Mouse (Mus musculus) kidney, postnatal 25 days (tissue): Measurements from ENCODE around the gene Ola1.
A peak's percentile ranks its signal among the peaks of the same experiment; 100 is the strongest.

Source experiments
- DNase-seq, 2 experiments: peaks; one replicate each; pipeline ENCODE4 v3.0.0; 2021; ENCODE audit warnings: mixed read lengths in 2 of 2

The Ola1 gene

DNA sequence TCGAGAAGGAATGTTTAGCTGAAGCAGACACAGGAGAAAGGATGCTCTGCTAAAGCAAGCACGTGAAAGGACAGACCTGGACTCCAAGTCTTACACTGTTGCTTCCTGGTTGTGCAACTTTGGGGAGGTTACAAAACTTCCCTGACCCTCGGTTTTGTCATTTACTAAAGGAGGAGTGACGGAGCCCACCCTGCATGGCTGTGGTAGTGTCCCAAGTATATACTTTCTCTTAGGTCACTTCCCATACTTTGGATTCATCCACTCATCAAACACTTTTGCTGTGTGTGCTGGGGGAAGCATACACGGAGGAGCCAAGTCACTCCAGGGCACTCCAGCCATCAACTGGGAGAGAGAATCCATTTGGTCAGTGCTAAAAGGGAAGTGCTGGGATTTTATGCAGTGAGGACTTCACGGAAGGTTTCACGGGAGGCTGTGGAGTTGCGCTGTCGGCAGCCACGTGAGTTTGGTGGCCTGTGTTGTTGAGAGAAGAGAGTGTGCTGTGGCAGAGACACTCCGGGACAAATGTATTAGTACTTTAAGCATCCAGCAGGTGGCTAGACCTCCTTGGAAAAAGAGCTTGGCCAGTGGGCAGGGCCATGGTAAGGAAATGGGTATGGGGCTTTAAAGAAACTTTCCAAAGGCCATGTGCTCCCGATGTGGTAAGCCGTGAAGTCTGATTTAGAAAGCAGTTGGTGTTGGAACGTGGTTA, 154.7 kb downstream of the Ola1 start:
- no peak for DNase-seq

DNA sequence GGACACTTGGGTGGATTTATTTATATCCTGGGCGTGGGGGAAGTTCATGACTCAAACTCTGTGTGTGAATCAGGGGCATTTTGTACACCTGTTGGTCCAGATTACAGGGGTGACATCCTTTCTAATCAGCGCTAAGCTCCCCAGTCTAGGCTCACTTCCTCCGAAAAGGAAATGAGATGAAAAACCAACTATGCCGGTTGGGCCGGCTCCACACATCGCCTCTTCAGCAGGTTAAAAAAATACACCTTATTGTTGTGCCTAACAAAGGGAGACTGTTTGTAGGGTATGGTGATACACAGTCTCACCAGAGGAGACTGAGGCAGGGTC, 158.5 kb downstream of the Ola1 start:
- DNase-seq: no peak

DNA sequence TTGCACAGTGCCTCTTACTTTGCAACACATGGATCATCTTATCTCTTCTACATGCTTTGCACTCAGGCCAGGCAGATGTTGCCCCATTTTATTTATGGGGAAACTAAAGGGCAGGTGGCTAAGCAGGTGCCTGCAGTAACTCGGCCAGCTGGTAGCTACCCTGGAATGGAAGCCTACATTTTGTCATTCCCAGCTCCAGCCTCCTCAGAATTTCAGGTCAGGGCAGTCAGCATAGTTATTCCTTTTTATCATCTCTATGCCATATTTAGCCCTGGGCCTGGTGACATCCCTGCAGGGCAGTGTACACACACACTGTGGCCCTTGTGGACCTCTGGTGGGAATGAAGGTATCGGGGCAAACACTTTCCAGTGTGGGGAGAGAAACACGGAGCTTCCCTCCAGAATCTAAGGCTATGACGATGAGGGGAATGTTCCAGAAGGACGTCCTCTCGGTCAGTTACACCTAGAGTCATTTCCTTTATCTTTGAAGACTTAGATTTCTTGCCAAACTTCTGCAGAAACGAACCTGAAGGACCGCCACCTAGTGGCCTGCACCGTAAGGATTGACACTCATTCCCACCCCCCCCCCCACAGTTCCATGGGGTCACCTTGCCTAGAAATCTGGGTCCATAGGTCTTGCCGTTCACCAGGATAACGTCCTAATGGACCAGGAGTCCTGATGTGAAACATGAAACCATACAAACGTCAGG, 159.0 kb downstream of the Ola1 start:
- peak; percentile 55 to 67 for DNase-seq

DNA sequence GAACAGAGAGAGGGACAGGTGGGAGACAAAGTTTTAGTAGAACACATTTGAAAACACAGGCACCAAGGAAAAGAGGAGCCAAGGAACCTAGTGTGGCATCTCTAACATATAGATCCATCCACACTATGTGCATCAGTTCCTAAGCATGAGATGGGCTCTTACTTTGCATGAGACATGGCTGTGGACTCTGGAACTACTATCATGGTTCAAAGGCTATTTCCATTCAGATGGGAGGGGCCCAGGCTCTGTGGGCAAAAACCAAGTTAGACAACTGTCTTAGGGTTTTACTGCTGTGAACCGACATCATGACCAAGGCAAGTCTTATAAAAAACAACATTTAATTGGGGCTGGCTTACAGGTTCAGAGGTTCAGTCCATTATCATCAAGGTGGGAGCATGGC, 160.4 kb downstream of the Ola1 start:
- no peak for DNase-seq

DNA sequence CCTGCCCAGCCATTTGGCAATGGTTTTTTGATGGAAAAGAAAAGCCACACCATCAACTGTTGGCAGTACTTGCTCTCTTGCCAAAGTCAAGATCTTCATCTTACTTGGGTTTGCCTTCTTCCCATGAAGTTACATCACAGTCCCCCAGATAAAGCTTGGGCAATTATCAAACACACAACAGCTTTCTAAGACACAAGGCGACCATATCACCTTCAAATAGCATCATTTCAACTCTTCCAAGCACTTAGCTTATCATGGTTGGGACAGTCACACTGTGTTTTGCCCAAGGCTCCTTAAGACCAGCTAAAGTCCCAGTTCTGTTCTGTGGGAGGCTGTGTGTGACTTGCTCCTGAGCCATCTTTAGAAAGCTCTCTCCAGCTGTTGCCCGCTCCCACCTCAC, 161.1 kb downstream of the Ola1 start:
- DNase-seq: no peak

DNA sequence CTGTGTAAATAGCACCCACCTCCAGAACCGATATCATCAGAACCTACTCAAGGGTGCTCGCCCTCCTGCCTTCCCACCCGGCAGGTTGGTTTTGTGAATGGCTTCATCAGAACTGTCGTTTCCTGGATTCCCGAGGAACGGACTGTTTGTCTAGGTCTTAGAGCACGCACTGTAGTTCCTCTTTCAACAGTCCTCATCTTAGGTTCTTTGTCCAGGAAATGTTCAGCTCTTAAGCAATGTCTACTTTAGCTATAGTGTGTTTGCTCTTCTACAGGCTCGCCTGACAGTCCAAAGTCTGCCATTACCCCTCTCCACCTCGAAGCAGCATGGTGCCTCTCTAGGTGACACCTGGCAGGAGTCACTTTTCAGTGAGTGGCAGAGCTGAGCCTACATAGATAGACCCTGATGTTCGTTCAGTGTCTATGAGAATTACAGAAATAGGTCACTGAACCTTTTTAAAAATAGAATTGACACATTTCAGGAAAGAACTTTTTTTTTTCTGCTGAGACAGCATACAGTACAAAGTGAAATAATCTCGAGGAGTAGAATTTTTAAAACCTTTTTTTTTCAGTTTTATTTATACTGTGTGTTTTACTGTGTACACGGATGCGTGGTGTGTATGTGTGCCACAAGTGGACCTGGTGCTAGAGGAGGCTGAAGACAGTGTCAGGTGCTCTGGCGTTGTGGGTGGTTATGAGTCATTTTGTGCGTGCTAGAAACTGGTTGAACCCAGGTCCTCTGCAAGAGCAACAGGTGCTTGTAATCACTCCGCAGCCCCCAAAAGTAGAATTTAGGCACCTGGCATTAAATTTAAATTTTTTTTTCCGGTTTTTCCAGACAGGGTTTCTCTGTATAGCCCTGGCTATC, 162.4 kb downstream of the Ola1 start:
- DNase-seq: no peak

DNA sequence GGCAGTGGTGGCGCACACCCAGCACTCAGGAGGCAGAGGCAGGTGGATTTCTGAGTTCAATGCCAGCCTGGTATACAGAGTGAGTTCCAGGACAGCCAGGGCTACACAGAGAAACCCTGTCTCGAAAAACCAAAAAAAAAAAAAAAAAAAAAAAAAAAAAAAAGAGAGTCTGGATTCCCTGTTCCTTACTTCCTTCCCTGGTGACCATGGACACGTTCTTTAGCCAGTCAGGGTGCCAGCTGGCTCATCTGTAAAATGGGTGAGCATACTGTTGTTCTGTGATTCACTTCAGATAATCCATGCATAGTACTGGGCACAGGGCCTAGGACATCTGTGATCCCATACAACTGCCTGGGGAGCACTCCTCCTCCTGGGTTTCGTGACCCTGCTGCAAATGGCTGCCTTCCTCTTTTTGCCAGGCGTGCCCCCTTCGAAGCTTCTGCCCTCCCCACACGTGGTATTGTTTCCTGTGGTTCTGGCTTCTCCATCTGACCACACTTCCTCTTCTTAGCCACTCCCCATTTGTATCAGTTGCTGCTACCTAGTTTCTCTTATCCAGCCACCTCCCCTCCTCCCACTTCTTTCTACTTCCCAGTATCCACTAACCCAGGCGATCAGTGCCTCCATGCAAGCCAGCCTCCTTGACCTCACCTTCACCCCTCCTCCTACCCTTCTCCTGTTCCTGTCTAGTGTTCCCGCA, 164.8 kb downstream of the Ola1 start:
- DNase-seq: no peak

DNA sequence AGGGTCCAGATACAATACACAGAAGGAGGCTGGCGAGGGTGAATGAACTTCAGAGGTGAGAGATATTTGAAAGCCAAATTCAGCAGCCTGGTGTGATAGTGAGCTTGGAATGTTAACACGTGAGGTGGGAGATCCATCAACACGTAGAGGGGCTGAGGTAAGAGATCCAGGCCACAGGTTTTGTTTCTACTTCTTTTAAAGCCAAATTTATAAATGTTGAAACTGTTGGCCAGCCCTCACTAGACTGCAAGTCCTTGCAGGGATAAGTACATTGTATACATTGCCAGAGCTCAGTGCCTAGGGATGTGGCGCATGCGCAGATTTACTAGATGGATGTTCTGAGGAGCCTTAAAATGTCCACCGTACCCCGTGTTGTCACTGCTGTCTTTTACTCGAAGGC, 168.3 kb downstream of the Ola1 start:
- DNase-seq: no peak

DNA sequence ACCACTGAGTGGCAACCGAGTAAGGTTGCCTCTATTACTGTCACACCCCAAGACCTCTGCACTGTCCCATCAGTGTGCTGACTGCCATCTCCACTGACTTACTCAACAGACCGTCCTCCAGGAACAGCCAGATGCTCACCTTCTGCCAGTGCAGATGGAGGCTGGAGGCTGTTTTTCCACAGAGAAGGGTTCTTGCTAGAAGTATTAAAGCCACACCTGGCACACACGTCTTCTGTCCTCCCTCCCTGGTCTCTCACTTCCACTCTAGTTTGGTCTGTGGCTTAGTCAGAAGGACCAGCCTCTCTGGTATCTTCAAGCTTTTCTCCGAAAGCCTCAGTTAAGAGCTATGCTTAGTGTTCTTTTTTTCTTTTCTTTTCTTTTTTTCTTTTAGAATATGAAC, 168.7 kb downstream of the Ola1 start:
- no peak for DNase-seq

DNA sequence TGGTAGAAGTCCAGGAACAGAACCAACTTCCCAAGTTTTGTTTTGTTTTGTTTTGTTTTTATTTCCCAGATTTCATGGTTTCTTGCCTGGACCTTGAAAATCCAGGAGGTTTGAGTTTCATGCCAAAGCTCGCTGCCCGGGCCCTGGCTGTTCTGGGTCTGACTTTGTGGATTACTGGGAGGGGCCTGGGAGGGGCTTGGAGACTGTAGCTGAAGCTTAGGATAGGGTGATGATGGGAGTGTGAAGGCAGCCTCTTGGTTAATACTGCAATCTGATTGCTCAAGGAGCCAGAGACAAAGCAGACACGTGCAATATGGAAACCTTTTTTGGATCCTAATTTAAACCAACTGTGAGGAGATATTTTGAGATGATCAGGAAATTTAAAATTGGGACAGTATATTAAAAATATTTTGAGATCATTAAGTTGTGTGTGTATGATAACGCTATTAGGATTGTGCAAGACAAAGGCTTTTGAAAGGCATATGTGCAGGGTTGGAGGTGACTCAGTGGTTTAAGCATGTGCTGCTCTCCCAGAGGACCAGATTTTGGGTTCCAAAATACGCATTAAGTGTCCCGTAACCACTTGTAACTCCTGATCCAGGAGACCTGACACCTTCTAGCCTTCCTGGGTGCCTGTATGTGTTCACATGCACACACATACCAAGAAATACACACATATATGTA, 169.6 kb downstream of the Ola1 start:
- DNase-seq: no peak

DNA sequence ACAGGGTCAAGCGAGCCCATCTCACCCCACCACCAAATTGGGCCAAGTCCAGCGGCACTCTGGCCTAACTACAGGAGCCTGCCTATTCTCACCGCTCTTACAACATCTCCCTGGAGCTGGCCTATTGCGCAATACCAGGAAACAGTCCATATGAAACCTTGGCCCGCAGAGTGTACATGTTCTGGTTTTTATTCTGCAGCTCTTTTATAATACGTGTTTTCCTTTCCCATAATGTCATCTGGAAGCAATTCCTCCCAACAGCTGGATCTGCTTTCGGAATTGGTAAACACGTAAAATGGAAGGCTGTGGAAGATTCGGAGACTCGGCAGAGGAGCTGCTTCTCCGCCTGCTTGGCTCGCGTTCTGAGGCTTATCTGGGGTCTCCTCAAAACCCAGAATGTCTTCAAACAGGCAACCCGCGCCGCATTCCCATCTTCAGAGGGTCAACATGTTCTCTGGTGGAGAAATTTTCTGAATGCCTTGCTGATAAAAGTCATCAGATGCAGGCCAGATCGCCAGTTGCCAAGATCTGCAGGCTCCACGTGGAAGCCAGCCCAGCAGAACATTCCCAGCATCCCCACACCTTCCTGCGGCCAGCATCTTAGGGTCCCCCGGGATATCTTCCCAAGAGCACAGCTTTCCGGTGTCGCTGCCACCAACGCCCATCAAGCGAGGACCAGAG, 171.5 kb downstream of the Ola1 start:
- DNase-seq: peak in 1 of 2 experiments; percentile 34

DNA sequence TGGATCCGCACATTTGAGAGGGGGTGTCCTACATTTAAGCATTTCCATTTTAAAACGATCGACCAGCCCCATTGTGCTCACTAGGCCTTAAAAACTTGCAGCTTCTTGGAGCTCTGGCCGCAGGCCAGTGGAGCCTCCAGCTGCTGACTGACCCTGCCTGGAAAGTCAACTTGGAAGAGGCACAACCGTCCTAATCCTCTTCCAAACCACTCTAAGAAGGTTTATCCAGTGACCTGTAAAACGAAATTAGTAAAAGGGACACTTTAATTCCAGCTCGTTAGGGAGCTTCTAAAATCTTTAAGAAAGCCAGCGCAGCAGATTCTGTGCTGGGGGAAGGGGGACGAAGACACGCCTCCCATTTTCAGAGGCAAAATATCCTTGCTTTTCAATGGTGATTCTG, 172.1 kb downstream of the Ola1 start:
- peak; percentile 46 to 60 for DNase-seq

DNA sequence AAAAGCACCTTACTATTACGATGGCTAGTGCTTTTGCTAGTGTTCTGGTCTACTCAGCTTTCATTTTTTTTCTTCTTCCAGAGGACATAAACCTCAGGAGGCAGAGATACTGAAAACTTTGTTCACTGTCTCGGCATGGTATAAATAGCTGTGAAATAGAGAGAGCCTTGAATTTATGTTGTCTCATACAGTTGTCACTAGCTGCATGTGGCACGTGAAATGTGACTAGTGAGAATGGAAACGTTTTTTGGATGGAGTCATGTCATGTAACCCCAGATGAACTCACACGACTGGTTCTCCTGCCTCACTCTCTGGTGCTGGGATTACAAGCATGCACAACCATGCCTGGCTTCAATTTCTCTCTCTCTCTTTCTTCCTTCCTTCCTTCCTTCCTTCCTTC, 173.2 kb downstream of the Ola1 start:
- no peak for DNase-seq
